Mouse (Mus musculus): ENCODE measurements at regions not wholly inside any gene's neighbourhood (a gene's known extent, or its start where the extent isn't known, plus 50 kb on each side); places are given as distances from the start of the nearest gene placed in this dataset.

- H3K4me1 ChIP-seq (replicated peaks; ENCODE audit: control insufficient read depth, insufficient read depth, low read length) = no peaks in the 10 kb centered on the region
- no peaks in the 10 kb centered on the region for H3K36me3 ChIP-seq (ENCODE audit: control insufficient read depth, insufficient read depth)
- H3K4me3 ChIP-seq (ENCODE audit: low read depth, low read length) = no peak overlapping the region
- H3K27me3 ChIP-seq (replicated peaks; ENCODE audit: control insufficient read depth, insufficient read depth, low read length) = no peaks in the 10 kb centered on the region
- no peak overlapping the region for H3K27ac ChIP-seq (ENCODE audit: low read depth, low read length)
- no peak for TF ChIP-seq CTCF (IDR thresholded peaks at IDR 0.05; ENCODE audit: low read depth)
- no peak for ATAC-seq
- no peak overlapping the region for H3K9ac ChIP-seq (ENCODE audit: low read depth, low read length)
- WGBS = 95% methylated on average over 4 of the region's 4 CpGs
- no peak overlapping the region for H3K4me2 ChIP-seq (replicated peaks; ENCODE audit: low read depth)
- H3K9me3 ChIP-seq (ENCODE audit: control insufficient read depth) = no peaks in the 10 kb centered on the region
Measured at GRCm38 (mm10) chr2:45196511-45196910, 79.3 kb upstream of the Zeb2 start.

- Histone ChIP-seq H3K4me1 (replicated peaks; ENCODE audit: control insufficient read depth, insufficient read depth, low read length) (no peaks in the 10 kb centered on the region), H3K27ac (ENCODE audit: low read depth, low read length) (no peak overlapping the region), H3K9ac (ENCODE audit: low read depth, low read length) (no peak overlapping the region), H3K4me3 (ENCODE audit: low read depth, low read length) (no peak overlapping the region), H3K36me3 (ENCODE audit: control insufficient read depth, insufficient read depth) (no peaks in the 10 kb centered on the region), H3K27me3 (replicated peaks; ENCODE audit: control insufficient read depth, insufficient read depth, low read length) (no peaks in the 10 kb centered on the region), H3K4me2 (replicated peaks; ENCODE audit: low read depth) (no peak overlapping the region), H3K9me3 (ENCODE audit: control insufficient read depth) (no peaks in the 10 kb centered on the region)
- ATAC-seq = no peak
- no peak for TF ChIP-seq CTCF (IDR thresholded peaks at IDR 0.05; ENCODE audit: low read depth)
- 85% methylated on average over 7 of the region's 7 CpGs for WGBS
Measured at GRCm38 (mm10) chr2:45194335-45194734, 77.1 kb upstream of the Zeb2 start.

- Histone ChIP-seq H3K36me3 (ENCODE audit: control insufficient read depth, insufficient read depth) (no peaks in the 10 kb centered on the region), H3K9ac (ENCODE audit: low read depth, low read length) (no peak overlapping the region), H3K4me2 (replicated peaks; ENCODE audit: low read depth) (peak overlapping the region; percentile 55; the same call in 1 of the 2 replicates), H3K4me1 (replicated peaks; ENCODE audit: control insufficient read depth, insufficient read depth, low read length) (no peaks in the 10 kb centered on the region), H3K27me3 (replicated peaks; ENCODE audit: control insufficient read depth, insufficient read depth, low read length) (no peaks in the 10 kb centered on the region), H3K9me3 (ENCODE audit: control insufficient read depth) (no peaks in the 10 kb centered on the region), H3K27ac (ENCODE audit: low read depth, low read length) (no peak overlapping the region), H3K4me3 (ENCODE audit: low read depth, low read length) (no peak overlapping the region)
- TF ChIP-seq CTCF (IDR thresholded peaks at IDR 0.05; ENCODE audit: low read depth) = no peak
- ATAC-seq = no peak
Measured at GRCm38 (mm10) chr2:45185621-45185999, 68.4 kb upstream of the Zeb2 start.

- no peak for ATAC-seq
- no peaks in the 10 kb centered on the region for H3K9me3 ChIP-seq (ENCODE audit: control insufficient read depth)
- H3K9ac ChIP-seq (ENCODE audit: low read depth, low read length) = no peak overlapping the region
- H3K4me2 ChIP-seq (replicated peaks; ENCODE audit: low read depth) = peak overlapping the region; percentile 55
- H3K4me1 ChIP-seq (replicated peaks; ENCODE audit: control insufficient read depth, insufficient read depth, low read length) = no peaks in the 10 kb centered on the region
- peak overlapping the region; percentile 26 for H3K4me3 ChIP-seq (ENCODE audit: low read depth, low read length)
- H3K36me3 ChIP-seq (ENCODE audit: control insufficient read depth, insufficient read depth) = no peaks in the 10 kb centered on the region
- H3K27ac ChIP-seq (ENCODE audit: low read depth, low read length) = no peak overlapping the region
- TF ChIP-seq CTCF (IDR thresholded peaks at IDR 0.05; ENCODE audit: low read depth) = no peak
- H3K27me3 ChIP-seq (replicated peaks; ENCODE audit: control insufficient read depth, insufficient read depth, low read length) = no peaks in the 10 kb centered on the region
- 14% methylated on average over 18 of the region's 18 CpGs for WGBS
Measured at GRCm38 (mm10) chr2:45184704-45185620, 67.8 kb upstream of the Zeb2 start.

- H3K9ac ChIP-seq (ENCODE audit: low read depth, low read length) = no peak overlapping the region
- H3K4me1 ChIP-seq (replicated peaks; ENCODE audit: control insufficient read depth, insufficient read depth, low read length) = no peaks in the 10 kb centered on the region
- H3K4me2 ChIP-seq (replicated peaks; ENCODE audit: low read depth) = no peak overlapping the region
- no peak overlapping the region for H3K27ac ChIP-seq (ENCODE audit: low read depth, low read length)
- no peak for TF ChIP-seq CTCF (IDR thresholded peaks at IDR 0.05; ENCODE audit: low read depth)
- H3K27me3 ChIP-seq (replicated peaks; ENCODE audit: control insufficient read depth, insufficient read depth, low read length) = no peaks in the 10 kb centered on the region
- no peak overlapping the region for H3K4me3 ChIP-seq (ENCODE audit: low read depth, low read length)
- no peaks in the 10 kb centered on the region for H3K36me3 ChIP-seq (ENCODE audit: control insufficient read depth, insufficient read depth)
- ATAC-seq = no peak
- H3K9me3 ChIP-seq (ENCODE audit: control insufficient read depth) = no peaks in the 10 kb centered on the region
- 63% methylated on average over 6 of the region's 6 CpGs for WGBS
Measured at GRCm38 (mm10) chr2:45184149-45184548, 67.0 kb upstream of the Zeb2 start.

- 88% methylated on average over 1 of the region's 1 CpGs for WGBS
- H3K27me3 ChIP-seq (replicated peaks; ENCODE audit: control insufficient read depth, insufficient read depth, low read length) = no peaks in the 10 kb centered on the region
- no peaks in the 10 kb centered on the region for H3K9me3 ChIP-seq (ENCODE audit: control insufficient read depth)
- H3K4me2 ChIP-seq (replicated peaks; ENCODE audit: low read depth) = no peak overlapping the region
- H3K36me3 ChIP-seq (ENCODE audit: control insufficient read depth, insufficient read depth) = no peaks in the 10 kb centered on the region
- TF ChIP-seq CTCF (IDR thresholded peaks at IDR 0.05; ENCODE audit: low read depth) = no peak
- no peak overlapping the region for H3K27ac ChIP-seq (ENCODE audit: low read depth, low read length)
- no peak for ATAC-seq
- no peaks in the 10 kb centered on the region for H3K4me1 ChIP-seq (replicated peaks; ENCODE audit: control insufficient read depth, insufficient read depth, low read length)
- no peak overlapping the region for H3K9ac ChIP-seq (ENCODE audit: low read depth, low read length)
- no peak overlapping the region for H3K4me3 ChIP-seq (ENCODE audit: low read depth, low read length)
Measured at GRCm38 (mm10) chr2:45182876-45183275, 65.7 kb upstream of the Zeb2 start.
